34 mouse cellular contexts compared by ENCODE assay signal in genomic region chr7:143349848-143350247, GRCm38 (mm10).
A peak's percentile ranks its signal among the peaks of the same experiment; 100 is the strongest.
DNase-seq lines count a peak whose midpoint lies in the region; ATAC-seq and TF ChIP-seq lines count a peak whose summit lies in the region.
"Had no signal": no experiment of that assay in that cellular context is flagged by ENCODE, and none has a peak within 500 bp of the region (broad histone marks: within the 10 kb centered on the region; RNA-seq: fewer than 3 reads in every experiment).

No protein-coding gene starts in this region.

- ATAC-seq in heart, embryonic 14.5 days (ENCODE audit: insufficient number of reproducible peaks, insufficient read depth, low FRiP score, low read depth), result peak; percentile 60; the same call in 1 of the 2 replicates
- ATAC-seq in lung, postnatal 0 days, result peak; percentile 41; the same call in 1 of the 2 replicates
- ATAC-seq in granulocyte monocyte progenitor cell, adult 5-6 weeks (replicated peaks; ENCODE audit: poor library complexity, severe bottlenecking), result peak; percentile 22
- ATAC-seq: forebrain, embryonic 15.5 days; inflammation-experienced regulatory T-cells, adult 6 months; liver, embryonic 12.5 days; liver, postnatal 0 days; Patski had no signal

- H3K4me1 ChIP-seq in heart, embryonic 14.5 days (ENCODE audit: control insufficient read depth in 2 of 2, insufficient read depth in 2 of 2, low read length in 2 of 2), result peaks cover 19 to 27% of the 10 kb centered on the region in 2 experiments
- H3K4me1 ChIP-seq in lung, postnatal 0 days (ENCODE audit: insufficient read depth, low read depth, low read length), result no peaks in the 10 kb centered on the region
- H3K4me1 ChIP-seq: embryonic facial prominence, embryonic 13.5 days; forebrain, embryonic 15.5 days; hindbrain, embryonic 15.5 days; limb, embryonic 13.5 days; liver, embryonic 12.5 days had no signal

- TF ChIP-seq EP300 in lung, postnatal 0 days (IDR thresholded peaks at IDR 0.05), result no peak

- peak overlapping the region; percentile 67 to 78 for H3K27ac ChIP-seq in heart, embryonic 14.5 days (replicated peaks in 1 of 2; ENCODE audit: control insufficient read depth in 1 of 2, insufficient read depth in 1 of 2, low read depth in 2 of 2, low read length in 2 of 2)
- H3K27ac ChIP-seq in lung, postnatal 0 days (ENCODE audit: low read length), result no peak overlapping the region
- H3K27ac ChIP-seq: embryonic facial prominence, embryonic 13.5 days; forebrain, embryonic 10.5 days; forebrain, embryonic 15.5 days; gastrocnemius, adult 2 months; hindbrain, embryonic 10.5 days; hindbrain, embryonic 15.5 days; kidney, embryonic 15.5 days; limb, embryonic 13.5 days; liver, embryonic 12.5 days; macrophage; stomach, postnatal 0 days had no signal

- H3K9me3 ChIP-seq in heart, embryonic 14.5 days (ENCODE audit: control insufficient read depth, low read length), result no peaks in the 10 kb centered on the region
- H3K9me3 ChIP-seq in lung, postnatal 0 days (ENCODE audit: low read length), result no peaks in the 10 kb centered on the region
- H3K9me3 ChIP-seq: embryonic facial prominence, embryonic 13.5 days; forebrain, embryonic 10.5 days; forebrain, embryonic 15.5 days; hindbrain, embryonic 10.5 days; hindbrain, embryonic 15.5 days; kidney, embryonic 15.5 days; limb, embryonic 13.5 days; liver, embryonic 12.5 days had no signal

- no peak for DNase-seq in heart, adult 9 months (ENCODE audit: low spot score in 2 of 2)
- no peak for DNase-seq in lung, postnatal 0 days (ENCODE audit: low spot score)
- no peak for DNase-seq in lung, postnatal 36 days
- DNase-seq in kidney, postnatal 14 days, result no peak
- no peak for DNase-seq in spleen, postnatal 4 days (ENCODE audit: low spot score in 2 of 2)
- DNase-seq: adrenal gland, postnatal 10 days; cerebellum, adult 11 months; cerebellum, adult 9-10 months; cerebellum, postnatal 36 days; embryo, embryonic 11 days; gastrocnemius, adult 2 months; gastrocnemius, postnatal 36 days; kidney, adult 11 months; kidney, postnatal 4 days; liver, postnatal 0 days; midbrain, embryonic 14.5 days; right cerebral cortex, adult 18-20 months; spleen, adult 18-20 months; thymus, adult 18-20 months; thymus, postnatal 25 days had no signal

- 0 out of 2 replicates have a peak, but pooled peaks cover 2% of the 10 kb centered on the region for H3K27me3 ChIP-seq in heart, embryonic 14.5 days (ENCODE audit: control insufficient read depth, insufficient read depth, low read length)
- no peaks in the 10 kb centered on the region for H3K27me3 ChIP-seq in lung, postnatal 0 days (replicated peaks; ENCODE audit: insufficient read depth, low read length)
- H3K27me3 ChIP-seq: embryonic facial prominence, embryonic 13.5 days; hindbrain, embryonic 15.5 days; limb, embryonic 13.5 days; Patski had no signal

- no peaks in the 10 kb centered on the region for H3K36me3 ChIP-seq in heart, embryonic 14.5 days (ENCODE audit: control insufficient read depth, insufficient read depth, low read length)
- H3K36me3 ChIP-seq in lung, postnatal 0 days (ENCODE audit: insufficient read depth, low read length), result no peaks in the 10 kb centered on the region
- H3K36me3 ChIP-seq: embryonic facial prominence, embryonic 13.5 days; forebrain, embryonic 10.5 days; forebrain, embryonic 15.5 days; hindbrain, embryonic 10.5 days; hindbrain, embryonic 15.5 days; kidney, embryonic 15.5 days; limb, embryonic 13.5 days; liver, embryonic 12.5 days had no signal

- 57% methylated on average over 1 of the region's 1 CpGs for WGBS in heart, embryonic 14.5 days
- WGBS in lung, postnatal 0 days, result 59% methylated on average over 1 of the region's 1 CpGs

- H3K4me3 ChIP-seq in heart, embryonic 14.5 days (ENCODE audit: control insufficient read depth in 1 of 2, insufficient read depth in 1 of 2, low read depth in 1 of 2, low read length in 2 of 2), result no peak overlapping the region
- no peak overlapping the region for H3K4me3 ChIP-seq in lung, postnatal 0 days (ENCODE audit: low read depth, low read length)
- H3K4me3 ChIP-seq: embryonic facial prominence, embryonic 13.5 days; forebrain, embryonic 10.5 days; forebrain, embryonic 15.5 days; gastrocnemius, adult 2 months; hindbrain, embryonic 10.5 days; hindbrain, embryonic 15.5 days; kidney, embryonic 15.5 days; limb, embryonic 13.5 days; liver, embryonic 12.5 days had no signal

- H3K4me2 ChIP-seq in heart, embryonic 14.5 days (ENCODE audit: low read length), result no peak overlapping the region
- H3K4me2 ChIP-seq in lung, postnatal 0 days (replicated peaks; ENCODE audit: low read depth, low read length), result no peak overlapping the region
- H3K4me2 ChIP-seq: embryonic facial prominence, embryonic 13.5 days; forebrain, embryonic 15.5 days; hindbrain, embryonic 15.5 days; kidney, embryonic 15.5 days; limb, embryonic 13.5 days; liver, embryonic 12.5 days had no signal

- no peak for TF ChIP-seq CTCF in lung, postnatal 0 days (IDR thresholded peaks at IDR 0.05)

- H3K9ac ChIP-seq in heart, embryonic 14.5 days (ENCODE audit: low read length), result no peak overlapping the region
- H3K9ac ChIP-seq in lung, postnatal 0 days (replicated peaks; ENCODE audit: low read depth), result no peak overlapping the region
- H3K9ac ChIP-seq: embryonic facial prominence, embryonic 13.5 days; forebrain, embryonic 15.5 days; hindbrain, embryonic 15.5 days; kidney, embryonic 15.5 days; limb, embryonic 13.5 days; liver, embryonic 12.5 days; liver, postnatal 0 days had no signal
